9 mouse cellular contexts compared by ENCODE assay signal in genomic region chr6:32464046-32464445, GRCm38 (mm10).
A peak's percentile ranks its signal among the peaks of the same experiment; 100 is the strongest.
DNase-seq lines count a peak whose midpoint lies in the region; ATAC-seq lines count a peak whose summit lies in the region.
"Had no signal": no experiment of that assay in that cellular context is flagged by ENCODE, and none has a peak within 500 bp of the region (broad histone marks: within the 10 kb centered on the region; RNA-seq: fewer than 3 reads in every experiment).

No protein-coding gene starts in this region.

- peak overlapping the region; percentile 6; the same call in 1 of the 2 replicates for H3K4me2 ChIP-seq in neural tube, embryonic 13.5 days

- H3K27ac ChIP-seq in neural tube, embryonic 13.5 days (replicated peaks) = peak overlapping the region; percentile 42; the same call in 1 of the 2 replicates

- intact Hi-C loops in heart, postnatal 10 days (cut with DNase I) = loop anchor here (5.0 kb wide), 1 partner anchor 123 kb away; the partner anchor contains the start of gene Plxna4

- H3K9me3 ChIP-seq in megakaryocyte, embryonic 14.5 days = peaks cover 3% of the 10 kb centered on the region; the same call in 1 of the 2 replicates
- no peaks in the 10 kb centered on the region for H3K9me3 ChIP-seq in neural tube, embryonic 13.5 days

- peak; percentile 41 to 42 for DNase-seq in frontal cortex, postnatal 10 days (ENCODE audit: low spot score in 2 of 2)
- DNase-seq in frontal cortex, postnatal 25 days (ENCODE audit: low spot score in 2 of 2) = no peak
- peak; percentile 53 to 65 for DNase-seq in heart, postnatal 10 days
- no peak for DNase-seq in adrenal gland, adult 2 months
- no peak for DNase-seq in spleen, postnatal 4 days (ENCODE audit: low spot score in 2 of 2)
- DNase-seq: adrenal gland, adult 8-10 months had no signal

- H3K9ac ChIP-seq in neural tube, embryonic 13.5 days = no peak overlapping the region

- peaks cover 13% of the 10 kb centered on the region for H3K27me3 ChIP-seq in megakaryocyte, embryonic 14.5 days (replicated peaks)
- no peaks in the 10 kb centered on the region for H3K27me3 ChIP-seq in neural tube, embryonic 13.5 days

- H3K4me1 ChIP-seq in megakaryocyte, embryonic 14.5 days = peaks cover 63% of the 10 kb centered on the region
- peaks cover 39% of the 10 kb centered on the region for H3K4me1 ChIP-seq in neural tube, embryonic 13.5 days (replicated peaks)

- H3K4me3 ChIP-seq in megakaryocyte, embryonic 14.5 days (replicated peaks) = peak overlapping the region; percentile 4
- H3K4me3 ChIP-seq in neural tube, embryonic 13.5 days = no peak overlapping the region

- WGBS in neural tube, embryonic 13.5 days = 43% methylated on average over 4 of the region's 4 CpGs

- no peak for ATAC-seq in megakaryocyte, adult 5-6 weeks (ENCODE audit: poor library complexity, severe bottlenecking)
- ATAC-seq in neural tube, embryonic 13.5 days (ENCODE audit: low read depth) = peak; percentile 64

- peaks cover 15% of the 10 kb centered on the region for H3K36me3 ChIP-seq in megakaryocyte, embryonic 14.5 days (replicated peaks; ENCODE audit: low read length)
- no peaks in the 10 kb centered on the region for H3K36me3 ChIP-seq in neural tube, embryonic 13.5 days

Comparison
In these comparisons a context has a peak if more than half of its experiments do, and no peak if none do; other contexts are left out.
1. DNase-seq: peak in frontal cortex, postnatal 10 days (2 of 2) and heart, postnatal 10 days (2 of 2); none in frontal cortex, postnatal 25 days (0 of 2), adrenal gland, adult 2 months (single experiment) and spleen, postnatal 4 days (0 of 2).